In genomic region chr1:146495386-146495785, GRCm38 (mm10) we compare ENCODE assay signal across 7 mouse cellular contexts. TPM values are rescaled to one million over a fixed set of nuclear protein-coding genes. Genes with fewer than 3 reads are reported as not detected.
DNase-seq lines count a peak whose midpoint lies in the region; ATAC-seq and TF ChIP-seq lines count a peak whose summit lies in the region.

No protein-coding gene starts in this region.

- no peak overlapping the region for H3K27ac ChIP-seq in lung, embryonic 16.5 days (ENCODE audit: low read length)
- no peak overlapping the region for H3K27ac ChIP-seq in forebrain, embryonic 10.5 days
- no peak overlapping the region for H3K27ac ChIP-seq in limb, embryonic 12.5 days
- no peak overlapping the region for H3K27ac ChIP-seq in stomach, postnatal 0 days (replicated peaks)

- H3K4me3 ChIP-seq in lung, embryonic 16.5 days (ENCODE audit: low read length) = peak overlapping the region; percentile 21; the same call in 1 of the 2 replicates
- peak overlapping the region; percentile 52 for H3K4me3 ChIP-seq in forebrain, embryonic 10.5 days
- H3K4me3 ChIP-seq in limb, embryonic 12.5 days (replicated peaks) = peak overlapping the region; percentile 29; the same call in 1 of the 2 replicates
- H3K4me3 ChIP-seq in stomach, postnatal 0 days (ENCODE audit: low read depth, low read length) = peak overlapping the region; percentile 29; the same call in 1 of the 2 replicates

- 2% methylated on average over 3 of the region's 3 CpGs for WGBS in lung, embryonic 16.5 days
- 4% methylated on average over 3 of the region's 3 CpGs for WGBS in forebrain, embryonic 10.5 days
- 4% methylated on average over 3 of the region's 3 CpGs for WGBS in limb, embryonic 12.5 days
- 14% methylated on average over 3 of the region's 3 CpGs for WGBS in stomach, postnatal 0 days

- no peak for ATAC-seq in lung, embryonic 16.5 days (ENCODE audit: low read depth)
- no peak for ATAC-seq in limb, embryonic 12.5 days (ENCODE audit: insufficient number of reproducible peaks, insufficient read depth, low FRiP score, low TSS enrichment, low read depth)
- ATAC-seq in stomach, postnatal 0 days (ENCODE audit: low FRiP score, low TSS enrichment) = no peak

- H3K4me1 ChIP-seq in lung, embryonic 16.5 days (replicated peaks; ENCODE audit: control insufficient read depth, insufficient read depth, low read length) = peaks cover 10% of the 10 kb centered on the region
- peaks cover 31% of the 10 kb centered on the region for H3K4me1 ChIP-seq in forebrain, embryonic 10.5 days
- peaks cover 7% of the 10 kb centered on the region for H3K4me1 ChIP-seq in limb, embryonic 12.5 days (replicated peaks)
- 0 out of 2 replicates have a peak, but pooled peaks cover 3% of the 10 kb centered on the region for H3K4me1 ChIP-seq in stomach, postnatal 0 days (replicated peaks; ENCODE audit: control insufficient read depth, insufficient read depth)

- H3K36me3 ChIP-seq in lung, embryonic 16.5 days (ENCODE audit: control insufficient read depth, insufficient read depth, low read length) = no peaks in the 10 kb centered on the region
- no peaks in the 10 kb centered on the region for H3K36me3 ChIP-seq in forebrain, embryonic 10.5 days (replicated peaks)
- H3K36me3 ChIP-seq in limb, embryonic 12.5 days = no peaks in the 10 kb centered on the region
- H3K36me3 ChIP-seq in stomach, postnatal 0 days (ENCODE audit: control insufficient read depth, insufficient read depth, low read length) = no peaks in the 10 kb centered on the region

- no peak for TF ChIP-seq CTCF in stomach, postnatal 0 days (IDR thresholded peaks at IDR 0.05; ENCODE audit: low read depth)

- no peak overlapping the region for H3K9ac ChIP-seq in lung, embryonic 16.5 days (ENCODE audit: low read length)
- no peak overlapping the region for H3K9ac ChIP-seq in limb, embryonic 12.5 days (replicated peaks)
- H3K9ac ChIP-seq in stomach, postnatal 0 days (ENCODE audit: low read length) = no peak overlapping the region

- H3K27me3 ChIP-seq in lung, embryonic 16.5 days (ENCODE audit: control insufficient read depth, insufficient read depth, low read depth, low read length) = peaks cover 16% of the 10 kb centered on the region; the same call in 1 of the 2 replicates
- H3K27me3 ChIP-seq in forebrain, embryonic 10.5 days (ENCODE audit: poor library complexity, severe bottlenecking) = peaks cover 54% of the 10 kb centered on the region
- peaks cover 47% of the 10 kb centered on the region for H3K27me3 ChIP-seq in limb, embryonic 12.5 days
- H3K27me3 ChIP-seq in stomach, postnatal 0 days (ENCODE audit: control insufficient read depth, insufficient read depth, low read length) = no peaks in the 10 kb centered on the region

- TF ChIP-seq EP300 in stomach, postnatal 0 days (optimal IDR thresholded peaks at IDR 0.05) = no peak

- peak overlapping the region; percentile 49; the same call in 1 of the 2 replicates for H3K4me2 ChIP-seq in lung, embryonic 16.5 days (ENCODE audit: low read depth, low read length)
- H3K4me2 ChIP-seq in limb, embryonic 12.5 days = peak overlapping the region; percentile 54
- peak overlapping the region; percentile 59 for H3K4me2 ChIP-seq in stomach, postnatal 0 days (replicated peaks; ENCODE audit: low read depth)

- no peaks in the 10 kb centered on the region for H3K9me3 ChIP-seq in lung, embryonic 16.5 days (ENCODE audit: control insufficient read depth, low read length)
- H3K9me3 ChIP-seq in forebrain, embryonic 10.5 days = no peaks in the 10 kb centered on the region
- H3K9me3 ChIP-seq in limb, embryonic 12.5 days = no peaks in the 10 kb centered on the region
- no peaks in the 10 kb centered on the region for H3K9me3 ChIP-seq in stomach, postnatal 0 days (ENCODE audit: control insufficient read depth, low read length)

- no peak for DNase-seq in lung, postnatal 4 days
- no peak for DNase-seq in forebrain, embryonic 10.5 days (ENCODE audit: extremely low spot score, low spot score)
- no peak for DNase-seq in stomach, postnatal 0 days (ENCODE audit: low spot score)
- no peak for DNase-seq in thymus, postnatal 14 days
- no peak for DNase-seq in thymus, postnatal 25 days

RNA-seq across cellular contexts. Expression of gene Brinp3, which starts 0.8 kb away (rescaled TPM):
- polyA plus RNA-seq in lung, embryonic 16.5 days (2015; fragmentation: Nextera tagmentation; extraction: Ambion mirVana) = 0.06 and 0.15 TPM in 2 replicates
- 0.48 and 1.3 TPM in 2 replicates for polyA plus RNA-seq in forebrain, embryonic 10.5 days (2016; fragmentation: Nextera tagmentation; extraction: Ambion mirVana)
- polyA plus RNA-seq in limb, embryonic 12.5 days (2016; fragmentation: Nextera tagmentation; extraction: Ambion mirVana) = 0.32 and 0.34 TPM in 2 replicates
- 0.69 and 0.73 TPM in 2 replicates for polyA plus RNA-seq in stomach, postnatal 0 days (2015; fragmentation: Nextera tagmentation; extraction: Ambion mirVana)
